Mouse (Mus musculus) midbrain, postnatal 0 days (tissue): ENCODE results near the gene Tcp10c. TPM values are rescaled to one million over a fixed set of nuclear protein-coding genes. Genes with fewer than 3 reads are reported as not detected.
A peak's percentile ranks its signal among the peaks of the same experiment; 100 is the strongest.
"Not testable (repeated sequence)": the region's sequence is repeated elsewhere in the genome, so short reads cannot be mapped to it uniquely, and the experiment has no call there.

ENCODE experiments used
- ATAC-seq: fragments of 200-750 bp; cut with Nextera tagmentation; 2 replicates; pipeline ENCODE4 v1.8.0; 2017; ENCODE audit warnings: moderate number of reproducible peaks, mild to moderate bottlenecking, moderate TSS enrichment, moderate library complexity; ENCODE audit not compliant: low FRiP score
- DNase-seq: peaks from one replicate; pipeline ENCODE4 v3.0.0-alpha.2; 2015; ENCODE audit warnings: low spot score
- H3K27ac ChIP-seq: fragments of 300-500 bp; sonication (generic); 2 replicates; pipeline ENCODE4 v1.5.1; 2014; ENCODE audit warnings: low read depth, mild to moderate bottlenecking, low read length, mixed read lengths
- H3K27me3 ChIP-seq: fragments of 300-500 bp; sonication (generic); 2 replicates; pipeline ENCODE4 v1.6.1; 2014; ENCODE audit warnings: low read length, control low read depth, mixed read lengths; ENCODE audit not compliant: insufficient read depth
- H3K36me3 ChIP-seq: fragments of 300-500 bp; sonication (generic); 2 replicates; pipeline ENCODE4 v1.6.1; 2014; ENCODE audit warnings: low read length, control low read depth, mixed read lengths; ENCODE audit not compliant: insufficient read depth
- H3K4me1 ChIP-seq: fragments of 300-500 bp; sonication (generic); 2 replicates; pipeline ENCODE4 v1.6.1; 2014; ENCODE audit warnings: mild to moderate bottlenecking, control low read depth, antibody characterized with exemption, low read length, mixed read lengths; ENCODE audit not compliant: insufficient read depth
- H3K4me2 ChIP-seq: fragments of 300-500 bp; sonication (generic); 2 replicates; pipeline ENCODE4 v1.6.1; 2014; ENCODE audit warnings: low read depth, mild to moderate bottlenecking, low read length, mixed read lengths; ENCODE audit not compliant: poor library complexity, severe bottlenecking
- H3K4me3 ChIP-seq: fragments of 300-500 bp; sonication (generic); 2 replicates; pipeline ENCODE4 v1.5.1; 2014; ENCODE audit warnings: low read depth, mild to moderate bottlenecking, low read length, moderate library complexity
- H3K9ac ChIP-seq: fragments of 300-500 bp; sonication (generic); replicated peaks from 2 replicates; pipeline ENCODE4 v1.6.1; 2014; ENCODE audit warnings: mild to moderate bottlenecking, low read length, moderate library complexity, mixed read lengths; ENCODE audit not compliant: poor library complexity, severe bottlenecking
- H3K9me3 ChIP-seq: fragments of 300-500 bp; sonication (generic); 2 replicates; pipeline ENCODE4 v1.6.1; 2016; ENCODE audit warnings: low read length, control low read depth
- WGBS: fragments of 180-500 bp; shearing (Covaris S2); extraction: QIAGEN DNeasy Blood & Tissue Kit; methylation state at CpG from one replicate; pipeline ENCODE4 v1.1.7; 2014; 5-methylcytosine and 5-hydroxymethylcytosine counted together
- polyA plus RNA-seq: library from polyadenylated mRNA; unstranded; fragments of >200 nt; fragmentation: Nextera tagmentation; extraction: Ambion mirVana; gene quantifications from 2 replicates; pipeline ENCODE4 v1.2.1, GENCODE M21; 2015
- total RNA-seq: library from RNA; depleted of rRNA; stranded (reverse); fragments of >200 nt; gene quantifications from 2 replicates; pipeline ENCODE4 v1.2.3, GENCODE M21; 2014

Tcp10c gene
- total and polyA plus RNA-seq, 2 experiments from 2014 or later, result not detected

DNA sequence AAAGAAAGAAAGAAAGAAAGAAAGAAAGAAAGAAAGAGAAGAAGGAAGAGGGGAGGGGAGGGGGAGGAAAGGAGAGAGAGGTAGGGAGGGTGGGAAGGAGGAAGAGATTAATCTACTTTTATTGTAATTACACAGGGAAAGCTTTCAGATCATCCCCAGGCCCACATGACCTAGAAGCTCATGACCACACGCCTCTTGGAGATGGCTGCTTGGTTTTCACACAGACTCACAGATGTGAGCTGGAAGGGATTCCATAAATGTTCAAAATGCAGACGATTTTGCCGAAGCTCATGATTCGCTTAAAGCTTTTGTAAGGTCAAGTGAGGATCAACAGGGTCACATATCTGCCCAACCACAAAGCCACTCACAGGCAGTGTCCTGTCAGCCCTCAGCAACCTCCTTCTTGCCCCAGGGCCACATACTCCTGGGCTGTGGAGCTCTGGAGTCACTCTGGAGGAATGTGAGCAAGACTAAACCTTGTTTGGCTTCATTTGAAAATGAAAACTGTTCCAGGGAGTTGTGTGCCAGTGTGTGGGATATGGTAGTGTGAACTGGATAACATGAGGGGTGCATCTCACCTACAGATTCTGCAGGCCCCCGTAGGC is 49.3 kb downstream of the Tcp10c start:
- H3K36me3 ChIP-seq, H3K9me3 ChIP-seq: not testable (repeated sequence)
- 77% methylated on average over 5 of the region's 5 CpGs for WGBS

DNA sequence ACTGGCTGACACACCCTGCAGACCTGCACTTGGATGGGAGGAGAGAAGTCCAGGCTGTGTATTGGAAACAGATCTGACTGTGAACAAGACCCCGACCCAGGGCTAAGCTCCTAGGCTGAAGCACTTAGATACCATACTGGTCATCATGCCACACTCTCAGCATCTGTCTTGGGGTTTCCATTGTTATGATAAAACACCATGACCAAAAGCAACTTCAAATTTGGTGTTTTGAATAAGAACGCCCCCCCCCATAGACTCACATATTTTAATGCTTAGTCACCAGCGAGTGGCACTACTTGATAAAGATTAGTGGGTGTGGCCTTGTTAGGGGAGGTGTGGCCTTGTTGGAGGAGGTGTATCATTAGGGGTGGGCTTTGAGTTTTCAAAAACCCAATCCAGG is 51.7 kb downstream of the Tcp10c start:
- not testable (repeated sequence) for H3K36me3 ChIP-seq, H3K27ac ChIP-seq, H3K27me3 ChIP-seq, H3K4me2 ChIP-seq, H3K9me3 ChIP-seq, ATAC-seq, H3K9ac ChIP-seq, H3K4me1 ChIP-seq, DNase-seq, H3K4me3 ChIP-seq
- 76% methylated on average over 3 of the region's 3 CpGs for WGBS

More for the DNA sequence above, 49.3 kb downstream of the Tcp10c start:
- not testable (repeated sequence) for H3K27ac ChIP-seq, H3K4me2 ChIP-seq, H3K4me3 ChIP-seq, H3K9ac ChIP-seq, ATAC-seq, DNase-seq, H3K27me3 ChIP-seq, H3K4me1 ChIP-seq

GRCm38 (mm10) chr17:13406701-13407100 is 52.3 kb downstream of the Tcp10c start:
- not testable (repeated sequence) for ATAC-seq, DNase-seq
- WGBS, result 90% methylated on average over 5 of the region's 6 CpGs

GRCm38 (mm10) chr17:13407621-13408256 is 53.4 kb downstream of the Tcp10c start:
- DNase-seq, H3K4me1 ChIP-seq, H3K36me3 ChIP-seq, H3K9me3 ChIP-seq, H3K27ac ChIP-seq, H3K4me3 ChIP-seq, H3K9ac ChIP-seq, H3K27me3 ChIP-seq, ATAC-seq, H3K4me2 ChIP-seq: not testable (repeated sequence)
- 98% methylated on average over 3 of the region's 4 CpGs for WGBS

More at GRCm38 (mm10) chr17:13406701-13407100, 52.3 kb downstream of the Tcp10c start:
- H3K4me2 ChIP-seq, H3K4me3 ChIP-seq, H3K9me3 ChIP-seq, H3K9ac ChIP-seq, H3K4me1 ChIP-seq, H3K27ac ChIP-seq, H3K36me3 ChIP-seq, H3K27me3 ChIP-seq: not testable (repeated sequence)

DNA sequence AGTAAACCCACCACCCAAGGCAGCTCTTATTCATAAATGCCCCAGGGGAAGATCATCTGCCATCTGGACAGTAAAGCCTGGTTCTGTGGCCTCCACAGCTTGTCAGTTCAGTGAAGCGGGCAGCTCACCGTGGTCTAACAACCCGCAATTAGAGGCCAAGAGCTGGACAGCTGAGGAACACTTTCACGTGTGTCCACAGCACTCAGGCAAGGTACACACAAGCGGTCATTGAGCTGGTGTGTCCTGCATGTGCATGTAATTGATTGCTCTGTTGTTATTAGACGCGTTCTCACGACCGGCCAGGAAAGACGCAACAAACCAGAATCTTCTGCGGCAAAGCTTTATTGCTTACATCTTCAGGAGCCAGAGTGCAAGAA is 53.9 kb downstream of the Tcp10c start:
- not testable (repeated sequence) for H3K9me3 ChIP-seq, DNase-seq, H3K4me1 ChIP-seq, H3K4me3 ChIP-seq, H3K27me3 ChIP-seq, ATAC-seq, H3K36me3 ChIP-seq, H3K27ac ChIP-seq, H3K9ac ChIP-seq, H3K4me2 ChIP-seq
- WGBS, result 88% methylated on average over 8 of the region's 11 CpGs

DNA sequence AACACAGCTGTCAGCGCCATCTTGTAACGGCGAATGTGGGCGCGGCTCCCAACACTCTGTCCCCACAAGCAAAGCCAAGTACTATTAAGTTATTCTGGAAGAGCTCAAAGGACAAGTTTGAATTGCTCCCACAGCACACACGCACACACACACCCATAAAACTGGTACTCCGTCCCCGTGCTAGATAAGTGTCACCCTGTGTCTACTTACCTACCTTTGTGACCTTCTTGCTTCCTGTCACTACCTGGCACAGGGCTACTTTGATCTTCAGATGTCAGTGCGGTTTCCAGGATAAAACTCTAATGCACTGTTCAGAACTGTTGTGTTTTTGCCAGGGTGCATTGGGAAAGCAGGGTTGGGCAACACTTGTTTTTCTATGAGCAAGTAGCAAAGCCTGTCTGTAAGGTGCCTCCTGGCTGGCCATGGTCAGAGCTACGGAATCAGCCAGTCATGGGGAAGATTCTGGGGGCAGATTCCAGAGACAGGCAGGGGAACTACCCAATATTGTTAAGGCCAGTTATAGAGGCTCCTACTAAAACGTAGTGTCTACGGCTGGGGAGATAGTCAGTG is 66.7 kb downstream of the Tcp10c start:
- not testable (repeated sequence) for H3K4me2 ChIP-seq, H3K4me1 ChIP-seq, H3K4me3 ChIP-seq, H3K27me3 ChIP-seq, H3K27ac ChIP-seq, ATAC-seq, H3K9me3 ChIP-seq, H3K36me3 ChIP-seq, DNase-seq, H3K9ac ChIP-seq
- 92% methylated on average over 9 of the region's 12 CpGs for WGBS

- WGBS, result 88% methylated on average over 5 of the region's 5 CpGs
- not testable (repeated sequence) for DNase-seq, H3K9me3 ChIP-seq, H3K4me3 ChIP-seq, H3K27me3 ChIP-seq, H3K27ac ChIP-seq, H3K36me3 ChIP-seq, ATAC-seq, H3K4me1 ChIP-seq, H3K4me2 ChIP-seq, H3K9ac ChIP-seq
Measured at GRCm38 (mm10) chr17:13422638-13423037, 68.3 kb downstream of the Tcp10c start.

- H3K4me2 ChIP-seq, DNase-seq: not testable (repeated sequence)
- ATAC-seq, result peak; percentile 45; the same call in 1 of the 2 replicates
Measured at GRCm38 (mm10) chr17:13423373-13424024, 69.1 kb downstream of the Tcp10c start.

More at GRCm38 (mm10) chr17:13423373-13424024, 69.1 kb downstream of the Tcp10c start:
- H3K9me3 ChIP-seq, H3K4me1 ChIP-seq, H3K4me3 ChIP-seq, H3K9ac ChIP-seq, H3K36me3 ChIP-seq, H3K27me3 ChIP-seq, H3K27ac ChIP-seq: not testable (repeated sequence)
- 67% methylated on average over 8 of the region's 8 CpGs for WGBS
